Mouse (Mus musculus): ENCODE results near the gene Olfr1344. TPM values are rescaled to one million over a fixed set of nuclear protein-coding genes. Genes with fewer than 3 reads are reported as not detected.
"Not testable (repeated sequence)": the region's sequence is repeated elsewhere in the genome, so short reads cannot be mapped to it uniquely, and the experiment has no call there.

Gene Olfr1344
- polyA plus RNA-seq, 1 experiment from 2014 or later = 0.20 TPM

DNA sequence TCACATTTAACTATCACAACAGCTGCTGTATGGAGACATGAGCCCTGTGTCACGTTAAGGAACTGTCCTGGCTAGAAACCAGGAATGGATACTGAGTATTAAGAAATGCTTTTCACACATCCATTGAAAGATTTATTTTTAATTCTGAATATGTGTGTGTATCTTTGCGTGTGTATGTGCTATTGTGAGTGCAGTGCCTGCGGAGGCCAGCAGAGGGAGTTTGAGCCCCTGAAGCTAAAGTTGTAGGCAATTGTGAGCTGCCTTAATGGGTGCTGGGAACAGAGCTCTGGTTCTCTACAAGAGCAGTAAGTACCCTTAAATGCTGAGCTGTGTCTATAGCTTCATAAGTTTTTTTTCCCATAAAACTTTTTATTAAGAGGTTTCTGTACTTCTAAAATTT, 9.1 kb upstream of the Olfr1344 start:
- Histone ChIP-seq H3K9ac (replicated peaks; ENCODE audit: low read length) (no peak overlapping the region), H3K4me2 (ENCODE audit: low read length) (no peak overlapping the region), H3K27me3 (ENCODE audit: control insufficient read depth, insufficient read depth, low read length) (no peaks in the 10 kb centered on the region), H3K36me3 (ENCODE audit: control insufficient read depth, insufficient read depth, low read length) (no peaks in the 10 kb centered on the region), H3K4me1 (ENCODE audit: control insufficient read depth, insufficient read depth, low read length) (no peaks in the 10 kb centered on the region), H3K9me3 (ENCODE audit: control insufficient read depth, low read length) (peaks cover 8% of the 10 kb centered on the region; the same call in 1 of the 2 replicates), H3K27ac (replicated peaks; ENCODE audit: low read depth, low read length) (no peak overlapping the region), H3K4me3 (replicated peaks; ENCODE audit: low read depth, low read length) (no peak overlapping the region)
- ATAC-seq (ENCODE audit: low FRiP score, low TSS enrichment) (no peak), DNase-seq (no peak)
- 90% methylated on average over 3 of the region's 3 CpGs for WGBS

DNA sequence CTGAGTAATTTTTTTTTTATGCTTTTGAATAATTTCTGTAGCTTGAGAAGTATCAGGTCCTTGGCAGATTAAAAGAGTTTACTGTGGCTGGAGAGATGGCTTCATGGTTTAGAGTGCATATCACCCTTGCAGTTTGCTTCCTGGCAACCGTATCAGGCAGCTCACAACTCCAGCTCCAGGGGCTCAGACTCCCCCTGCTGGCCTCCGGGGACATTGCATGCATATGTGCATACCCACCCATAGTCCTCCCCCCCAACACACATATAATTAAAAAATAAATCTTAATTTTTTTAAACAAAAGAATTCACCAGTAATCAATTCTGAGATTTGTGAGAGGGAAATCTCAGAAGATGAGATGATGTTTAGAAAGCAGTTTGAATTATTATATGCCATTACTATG, 8.1 kb upstream of the Olfr1344 start:
- WGBS = 40% methylated on average over 2 of the region's 2 CpGs
- no peaks in the 10 kb centered on the region for H3K36me3 ChIP-seq (ENCODE audit: control insufficient read depth, insufficient read depth, low read length)
- peak; percentile 44 for DNase-seq
- H3K27ac ChIP-seq (replicated peaks; ENCODE audit: low read depth, low read length) = no peak overlapping the region
- H3K4me2 ChIP-seq (ENCODE audit: low read length) = no peak overlapping the region
- ATAC-seq (ENCODE audit: low FRiP score, low TSS enrichment) = no peak
- H3K9ac ChIP-seq (replicated peaks; ENCODE audit: low read length) = no peak overlapping the region
- H3K27me3 ChIP-seq (ENCODE audit: control insufficient read depth, insufficient read depth, low read length) = no peaks in the 10 kb centered on the region
- H3K9me3 ChIP-seq (ENCODE audit: control insufficient read depth, low read length) = peaks cover 8% of the 10 kb centered on the region; the same call in 1 of the 2 replicates
- H3K4me1 ChIP-seq (ENCODE audit: control insufficient read depth, insufficient read depth, low read length) = peaks cover 6% of the 10 kb centered on the region
- H3K4me3 ChIP-seq (replicated peaks; ENCODE audit: low read depth, low read length) = no peak overlapping the region

DNA sequence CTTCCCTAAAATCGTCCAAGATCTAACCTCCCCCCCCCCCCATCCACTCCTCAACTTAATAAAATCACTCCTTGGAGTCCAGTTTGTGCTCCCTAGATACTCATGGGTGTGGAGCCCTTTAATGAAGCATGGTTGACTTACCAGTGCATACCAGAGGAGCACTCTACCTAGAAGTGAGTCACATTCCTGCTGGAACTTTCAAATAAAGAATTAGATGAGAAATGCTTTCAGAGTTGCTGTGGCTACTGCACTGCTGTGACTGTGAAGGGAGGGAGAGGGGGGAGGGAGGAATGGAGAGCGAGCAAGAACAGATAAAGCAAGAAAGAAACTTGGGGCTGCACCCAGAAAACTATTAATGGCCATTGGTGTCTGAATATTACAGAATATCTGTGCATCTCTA, 2.7 kb downstream of the Olfr1344 start:
- H3K9me3 ChIP-seq (ENCODE audit: control insufficient read depth, low read length) = no peaks in the 10 kb centered on the region
- H3K36me3 ChIP-seq (ENCODE audit: control insufficient read depth, insufficient read depth, low read length) = no peaks in the 10 kb centered on the region
- WGBS = 42% methylated on average over 2 of the region's 2 CpGs
- H3K4me3 ChIP-seq (replicated peaks; ENCODE audit: low read depth, low read length) = no peak overlapping the region
- no peak overlapping the region for H3K27ac ChIP-seq (replicated peaks; ENCODE audit: low read depth, low read length)
- H3K9ac ChIP-seq (replicated peaks; ENCODE audit: low read length) = no peak overlapping the region
- DNase-seq (no peak), ATAC-seq (ENCODE audit: low FRiP score, low TSS enrichment) (no peak)
- no peaks in the 10 kb centered on the region for H3K27me3 ChIP-seq (ENCODE audit: control insufficient read depth, insufficient read depth, low read length)
- no peaks in the 10 kb centered on the region for H3K4me1 ChIP-seq (ENCODE audit: control insufficient read depth, insufficient read depth, low read length)
- H3K4me2 ChIP-seq (ENCODE audit: low read length) = no peak overlapping the region

DNA sequence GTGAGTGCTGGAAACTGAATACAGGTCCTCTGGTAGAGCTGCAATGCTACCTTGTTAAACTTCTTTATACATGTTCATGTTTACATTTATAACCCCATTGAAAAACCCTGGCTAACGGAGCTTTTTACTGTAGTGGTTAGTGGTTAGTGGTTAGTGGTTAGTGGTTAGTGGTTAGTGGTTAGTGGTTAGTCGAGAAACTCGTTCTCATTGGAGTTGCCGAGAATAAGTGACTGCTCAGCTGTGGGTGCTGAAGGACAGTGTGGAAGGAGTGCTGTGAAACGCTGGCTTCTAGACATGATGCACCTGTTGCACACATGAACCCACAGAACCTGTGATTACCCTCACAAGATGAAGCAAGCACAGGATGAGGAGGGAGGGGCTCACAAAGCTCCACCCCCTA, 9.3 kb downstream of the Olfr1344 start:
- Histone ChIP-seq H3K9ac (replicated peaks; ENCODE audit: low read length) (no peak overlapping the region), H3K36me3 (ENCODE audit: control insufficient read depth, insufficient read depth, low read length) (no peaks in the 10 kb centered on the region), H3K27me3 (ENCODE audit: control insufficient read depth, insufficient read depth, low read length) (no peaks in the 10 kb centered on the region), H3K27ac (replicated peaks; ENCODE audit: low read depth, low read length) (no peak overlapping the region), H3K4me2 (ENCODE audit: low read length) (no peak overlapping the region), H3K4me1 (ENCODE audit: control insufficient read depth, insufficient read depth, low read length) (no peaks in the 10 kb centered on the region), H3K9me3 (ENCODE audit: control insufficient read depth, low read length) (no peaks in the 10 kb centered on the region), H3K4me3 (replicated peaks; ENCODE audit: low read depth, low read length) (no peak overlapping the region)
- WGBS = 89% methylated on average over 5 of the region's 5 CpGs
- DNase-seq (no peak), ATAC-seq (ENCODE audit: low FRiP score, low TSS enrichment) (no peak)

DNA sequence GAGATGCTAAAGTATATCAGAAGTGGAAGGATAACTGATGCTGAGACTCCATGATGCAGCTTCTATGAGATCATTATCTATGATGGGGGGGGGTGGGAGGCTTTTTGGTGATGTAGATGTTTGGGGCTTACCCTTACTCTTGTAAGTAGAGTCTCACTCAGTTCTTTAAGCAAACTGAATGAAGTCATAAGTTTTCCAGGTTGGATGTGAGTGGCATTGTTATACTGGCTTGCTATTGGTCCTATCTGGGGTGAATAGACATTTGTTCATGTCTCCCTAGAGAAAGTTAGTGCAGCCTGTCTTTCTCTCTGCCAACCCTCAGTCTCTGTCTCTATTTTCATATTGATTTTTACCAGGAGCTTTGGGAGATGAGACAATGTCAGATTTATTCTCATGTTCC, 17.4 kb downstream of the Olfr1344 start, which contains the start of gene Olfr1336:
TSS of gene Olfr1336 (plus strand) at position 301 of the 400 bp plus-strand sequence.
- Histone ChIP-seq H3K36me3 (ENCODE audit: control insufficient read depth, insufficient read depth, low read length) (no peaks in the 10 kb centered on the region), H3K4me2 (ENCODE audit: low read length) (no peak within 1 kb of the TSS), H3K27ac (replicated peaks; ENCODE audit: low read depth, low read length) (no peak within 1 kb of the TSS), H3K27me3 (ENCODE audit: control insufficient read depth, insufficient read depth, low read length) (no peaks in the 10 kb centered on the region), H3K4me3 (replicated peaks; ENCODE audit: low read depth, low read length) (no peak within 1 kb of the TSS), H3K4me1 (ENCODE audit: control insufficient read depth, insufficient read depth, low read length) (no peaks in the 10 kb centered on the region), H3K9ac (replicated peaks; ENCODE audit: low read length) (no peak within 1 kb of the TSS), H3K9me3 (ENCODE audit: control insufficient read depth, low read length) (no peaks in the 10 kb centered on the region)
- ATAC-seq (ENCODE audit: low FRiP score, low TSS enrichment) (no peak), DNase-seq (no peak)

DNA sequence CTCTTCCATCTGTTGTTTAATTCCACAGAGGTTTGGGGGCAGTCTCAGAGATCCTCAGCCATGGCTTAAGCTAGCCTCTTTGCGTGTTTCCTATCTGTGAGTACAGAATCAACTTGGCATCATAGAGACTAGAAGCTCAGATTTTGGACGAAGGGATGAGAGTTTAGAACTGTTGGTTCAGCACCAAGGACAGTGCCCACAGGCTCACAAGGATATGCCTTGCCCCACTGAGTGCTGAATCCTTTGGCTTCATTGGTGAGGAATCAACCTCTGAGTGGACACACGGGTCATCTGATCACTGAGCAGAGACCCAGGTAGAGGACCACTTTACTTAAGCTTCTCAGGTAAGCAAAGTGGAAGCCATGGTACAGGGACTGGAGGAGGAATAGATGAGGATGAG, 17.9 kb downstream of the Olfr1344 start:
- H3K4me3 ChIP-seq (replicated peaks; ENCODE audit: low read depth, low read length) = no peak overlapping the region
- H3K36me3 ChIP-seq (ENCODE audit: control insufficient read depth, insufficient read depth, low read length) = no peaks in the 10 kb centered on the region
- no peak overlapping the region for H3K9ac ChIP-seq (replicated peaks; ENCODE audit: low read length)
- no peak for ATAC-seq (ENCODE audit: low FRiP score, low TSS enrichment)
- WGBS = 42% methylated on average over 3 of the region's 3 CpGs
- H3K4me1 ChIP-seq (ENCODE audit: control insufficient read depth, insufficient read depth, low read length) = no peaks in the 10 kb centered on the region
- no peaks in the 10 kb centered on the region for H3K27me3 ChIP-seq (ENCODE audit: control insufficient read depth, insufficient read depth, low read length)
- no peaks in the 10 kb centered on the region for H3K9me3 ChIP-seq (ENCODE audit: control insufficient read depth, low read length)
- no peak for DNase-seq
- H3K4me2 ChIP-seq (ENCODE audit: low read length) = no peak overlapping the region
- no peak overlapping the region for H3K27ac ChIP-seq (replicated peaks; ENCODE audit: low read depth, low read length)

DNA sequence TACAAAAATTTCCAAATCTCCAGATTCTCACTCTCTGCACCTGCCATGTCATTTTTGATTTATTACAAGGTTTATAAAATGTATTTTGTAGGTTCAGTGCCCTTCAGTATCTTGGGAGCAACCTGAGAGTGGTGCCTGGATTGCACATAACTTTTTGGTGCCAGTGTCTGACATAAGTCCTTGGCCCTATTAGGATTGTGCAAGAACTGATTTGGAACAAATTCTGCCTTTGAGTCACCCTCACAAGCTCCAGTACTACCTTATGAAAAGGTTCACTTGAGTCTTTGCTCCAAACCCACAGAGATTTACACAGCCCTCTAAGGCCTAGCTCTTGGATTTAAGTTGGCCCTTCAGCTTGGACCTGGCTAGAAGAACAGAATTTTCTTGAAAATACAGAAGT, 28.5 kb downstream of the Olfr1344 start, which contains the start of gene Olfr1346:
TSS of gene Olfr1346 (plus strand) at position 151 of the 400 bp plus-strand sequence.
- no peak for DNase-seq

DNA sequence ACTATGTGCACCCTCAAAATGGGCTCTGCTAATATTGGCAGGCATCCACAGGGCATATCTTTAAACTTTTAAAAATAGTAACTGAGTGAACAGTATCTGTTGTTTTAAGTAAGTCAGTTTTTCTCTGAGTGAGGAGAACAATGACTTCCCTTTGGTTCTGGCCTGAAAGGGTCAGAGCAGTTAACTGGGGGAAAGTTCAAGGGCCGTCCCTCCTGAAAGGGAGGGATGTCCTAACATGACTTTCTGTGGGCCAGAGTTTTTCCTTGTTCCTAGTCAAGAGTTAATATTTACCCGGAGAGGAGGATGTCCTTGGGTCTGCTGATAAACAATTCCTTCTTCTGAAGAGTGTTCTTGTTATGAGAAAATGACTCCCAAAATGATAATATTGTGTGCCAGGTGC, 39.1 kb downstream of the Olfr1344 start:
- not testable (repeated sequence) for H3K4me2 ChIP-seq (ENCODE audit: low read length); DNase-seq; H3K27ac ChIP-seq (replicated peaks; ENCODE audit: low read depth, low read length); H3K4me1 ChIP-seq (ENCODE audit: control insufficient read depth, insufficient read depth, low read length); ATAC-seq (ENCODE audit: low FRiP score, low TSS enrichment); H3K27me3 ChIP-seq (ENCODE audit: control insufficient read depth, insufficient read depth, low read length); H3K9me3 ChIP-seq (ENCODE audit: control insufficient read depth, low read length); H3K9ac ChIP-seq (replicated peaks; ENCODE audit: low read length); H3K4me3 ChIP-seq (replicated peaks; ENCODE audit: low read depth, low read length); H3K36me3 ChIP-seq (ENCODE audit: control insufficient read depth, insufficient read depth, low read length)
- 79% methylated on average over 2 of the region's 2 CpGs for WGBS

More for the DNA sequence above, 28.5 kb downstream of the Olfr1344 start, which contains the start of gene Olfr1346:
- H3K9ac ChIP-seq (replicated peaks; ENCODE audit: low read length) = no peak within 1 kb of the TSS
- H3K4me1 ChIP-seq (ENCODE audit: control insufficient read depth, insufficient read depth, low read length) = no peaks in the 10 kb centered on the region
- no peaks in the 10 kb centered on the region for H3K27me3 ChIP-seq (ENCODE audit: control insufficient read depth, insufficient read depth, low read length)
- no peaks in the 10 kb centered on the region for H3K9me3 ChIP-seq (ENCODE audit: control insufficient read depth, low read length)
- no peak for ATAC-seq (ENCODE audit: low FRiP score, low TSS enrichment)
- H3K27ac ChIP-seq (replicated peaks; ENCODE audit: low read depth, low read length) = no peak within 1 kb of the TSS
- H3K4me3 ChIP-seq (replicated peaks; ENCODE audit: low read depth, low read length) = no peak within 1 kb of the TSS
- H3K4me2 ChIP-seq (ENCODE audit: low read length) = no peak within 1 kb of the TSS
- no peaks in the 10 kb centered on the region for H3K36me3 ChIP-seq (ENCODE audit: control insufficient read depth, insufficient read depth, low read length)

DNA sequence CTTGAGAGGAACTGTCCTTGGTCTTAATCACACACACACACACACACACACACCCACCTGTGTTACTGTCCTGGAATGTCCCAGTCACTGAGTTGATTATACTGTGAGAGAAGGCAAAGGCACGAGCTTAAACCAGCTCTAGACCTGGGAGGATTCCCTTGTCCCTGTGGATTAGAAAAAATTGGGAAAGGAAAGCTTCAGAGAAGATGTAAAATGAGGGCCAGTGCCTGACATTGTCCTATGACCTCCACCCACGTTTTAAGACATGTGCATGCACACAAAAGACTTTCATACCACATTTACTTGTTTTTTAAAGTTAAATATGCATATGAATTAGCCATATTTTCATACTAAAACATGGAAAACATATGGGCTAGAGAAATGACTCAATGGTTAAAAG, 48.4 kb downstream of the Olfr1344 start, which contains the start of gene Olfr5:
TSS of gene Olfr5 (minus strand) at position 101 of the 400 bp plus-strand sequence.
- H3K9me3 ChIP-seq (ENCODE audit: control insufficient read depth, low read length) = no peaks in the 10 kb centered on the region
- H3K36me3 ChIP-seq (ENCODE audit: control insufficient read depth, insufficient read depth, low read length) = no peaks in the 10 kb centered on the region
- 27% methylated on average over 2 of the region's 2 CpGs for WGBS
- ATAC-seq (ENCODE audit: low FRiP score, low TSS enrichment) = no peak
- H3K4me3 ChIP-seq (replicated peaks; ENCODE audit: low read depth, low read length) = no peak within 1 kb of the TSS
- no peak within 1 kb of the TSS for H3K4me2 ChIP-seq (ENCODE audit: low read length)
- no peaks in the 10 kb centered on the region for H3K27me3 ChIP-seq (ENCODE audit: control insufficient read depth, insufficient read depth, low read length)
- H3K4me1 ChIP-seq (ENCODE audit: control insufficient read depth, insufficient read depth, low read length) = no peaks in the 10 kb centered on the region
- no peak within 1 kb of the TSS for H3K27ac ChIP-seq (replicated peaks; ENCODE audit: low read depth, low read length)
- H3K9ac ChIP-seq (replicated peaks; ENCODE audit: low read length) = no peak within 1 kb of the TSS
- DNase-seq = no peak

Data from midbrain, embryonic 14.5 days (tissue).